Mouse (Mus musculus) kidney, embryonic 15.5 days (tissue): ENCODE data around the gene Dnaaf1. TPM values are rescaled to one million over a fixed set of nuclear protein-coding genes. Genes with fewer than 3 reads are reported as not detected.

Source experiments
- ATAC-seq: fragments of 200-750 bp; cut with Nextera tagmentation; replicated peaks from 2 replicates; pipeline ENCODE4 v1.8.0; 2017; ENCODE audit warnings: moderate TSS enrichment; ENCODE audit not compliant: low FRiP score
- H3K27ac ChIP-seq: fragments of 300-500 bp; sonication (generic); 2 replicates; pipeline ENCODE4 v1.5.1; 2015; ENCODE audit warnings: mild to moderate bottlenecking, inconsistent platforms
- H3K27me3 ChIP-seq: fragments of 300-500 bp; sonication (generic); 2 replicates; pipeline ENCODE4 v1.6.1; 2015; ENCODE audit warnings: inconsistent platforms
- H3K36me3 ChIP-seq: fragments of 300-500 bp; sonication (generic); 2 replicates; pipeline ENCODE4 v1.6.1; 2015; ENCODE audit warnings: inconsistent platforms
- H3K4me1 ChIP-seq: fragments of 300-500 bp; sonication (generic); 2 replicates; pipeline ENCODE4 v1.6.1; 2015; ENCODE audit warnings: inconsistent platforms
- H3K4me2 ChIP-seq: fragments of 300-500 bp; sonication (generic); 2 replicates; pipeline ENCODE4 v1.6.1; 2015; ENCODE audit warnings: moderate library complexity, mild to moderate bottlenecking, inconsistent platforms
- H3K4me3 ChIP-seq: fragments of 300-500 bp; sonication (generic); replicated peaks from 2 replicates; pipeline ENCODE4 v1.5.1; 2015; ENCODE audit warnings: mild to moderate bottlenecking, inconsistent platforms
- H3K9ac ChIP-seq: fragments of 300-500 bp; sonication (generic); 2 replicates; pipeline ENCODE4 v1.6.1; 2015; ENCODE audit warnings: mild to moderate bottlenecking, inconsistent platforms
- H3K9me3 ChIP-seq: fragments of 300-500 bp; sonication (generic); replicated peaks from 2 replicates; pipeline ENCODE4 v1.6.1; 2016; ENCODE audit warnings: inconsistent platforms
- WGBS: fragments of 180-500 bp; shearing (Covaris S2); methylation state at CpG from one replicate; pipeline ENCODE4 v1.1.7; 2015; ENCODE audit warnings: mixed read lengths; 5-methylcytosine and 5-hydroxymethylcytosine counted together
- polyA plus RNA-seq: library from polyadenylated mRNA; unstranded; fragments of >200 nt; fragmentation: Nextera tagmentation; extraction: Ambion mirVana; gene quantifications from 2 replicates; pipeline ENCODE4 v1.2.1, GENCODE M21; 2015

Gene Dnaaf1
- polyA plus RNA-seq, 1 experiment from 2014 or later: 0.23 TPM

GRCm38 (mm10) chr8:119641058-119641457 lies 66.0 kb downstream of the Dnaaf1 start:
- Histone ChIP-seq H3K4me3 (no peak overlapping the region), H3K36me3 (no peaks in the 10 kb centered on the region), H3K27ac (no peak overlapping the region), H3K27me3 (peaks cover 19% of the 10 kb centered on the region; the same call in 1 of the 2 replicates), H3K4me1 (peaks cover 12% of the 10 kb centered on the region), H3K9ac (no peak overlapping the region), H3K4me2 (no peak overlapping the region), H3K9me3 (no peaks in the 10 kb centered on the region)
- no peak for ATAC-seq
- 73% methylated on average over 5 of the region's 5 CpGs for WGBS

- peaks cover 12% of the 10 kb centered on the region; the same call in 1 of the 2 replicates for H3K4me1 ChIP-seq
- WGBS: 89% methylated on average over 1 of the region's 1 CpGs
- H3K9me3 ChIP-seq: no peaks in the 10 kb centered on the region
- H3K27ac ChIP-seq: no peak overlapping the region
- H3K4me2 ChIP-seq: no peak overlapping the region
- peaks cover 11% of the 10 kb centered on the region; the same call in 1 of the 2 replicates for H3K27me3 ChIP-seq
- H3K4me3 ChIP-seq: no peak overlapping the region
- no peak overlapping the region for H3K9ac ChIP-seq
- no peak for ATAC-seq
- H3K36me3 ChIP-seq: no peaks in the 10 kb centered on the region
These were observed 67.9 kb downstream of the Dnaaf1 start for GRCm38 (mm10) chr8:119642960-119643359.

GRCm38 (mm10) chr8:119644429-119644960 lies 69.5 kb downstream of the Dnaaf1 start:
- WGBS: 74% methylated on average over 17 of the region's 17 CpGs
- no peaks in the 10 kb centered on the region for H3K9me3 ChIP-seq
- ATAC-seq: no peak
- no peak overlapping the region for H3K9ac ChIP-seq
- H3K27me3 ChIP-seq: peaks cover 11% of the 10 kb centered on the region; the same call in 1 of the 2 replicates
- peaks cover 12% of the 10 kb centered on the region; the same call in 1 of the 2 replicates for H3K4me1 ChIP-seq
- no peak overlapping the region for H3K4me2 ChIP-seq
- H3K4me3 ChIP-seq: no peak overlapping the region
- no peak overlapping the region for H3K27ac ChIP-seq
- no peaks in the 10 kb centered on the region for H3K36me3 ChIP-seq

- Histone ChIP-seq H3K27me3 (peaks cover 11% of the 10 kb centered on the region; the same call in 1 of the 2 replicates), H3K9me3 (no peaks in the 10 kb centered on the region), H3K9ac (no peak overlapping the region), H3K27ac (no peak overlapping the region), H3K4me2 (no peak overlapping the region), H3K36me3 (no peaks in the 10 kb centered on the region), H3K4me1 (peaks cover 10% of the 10 kb centered on the region; the same call in 1 of the 2 replicates), H3K4me3 (no peak overlapping the region)
- WGBS: 54% methylated on average over 18 of the region's 18 CpGs
- no peak for ATAC-seq
These were observed 70.1 kb downstream of the Dnaaf1 start for GRCm38 (mm10) chr8:119644981-119645597.

- H3K4me1 ChIP-seq: peaks cover 15% of the 10 kb centered on the region; the same call in 1 of the 2 replicates
- no peak overlapping the region for H3K9ac ChIP-seq
- no peaks in the 10 kb centered on the region for H3K9me3 ChIP-seq
- ATAC-seq: no peak
- H3K27ac ChIP-seq: no peak overlapping the region
- no peak overlapping the region for H3K4me3 ChIP-seq
- peaks cover 11% of the 10 kb centered on the region; the same call in 1 of the 2 replicates for H3K27me3 ChIP-seq
- WGBS: 83% methylated on average over 3 of the region's 3 CpGs
- no peak overlapping the region for H3K4me2 ChIP-seq
- no peaks in the 10 kb centered on the region for H3K36me3 ChIP-seq
These were observed 71.2 kb downstream of the Dnaaf1 start for GRCm38 (mm10) chr8:119646197-119646596.

- WGBS: 83% methylated on average over 7 of the region's 7 CpGs
- H3K9ac ChIP-seq: no peak overlapping the region
- no peaks in the 10 kb centered on the region for H3K9me3 ChIP-seq
- H3K36me3 ChIP-seq: no peaks in the 10 kb centered on the region
- H3K4me3 ChIP-seq: no peak overlapping the region
- peaks cover 21% of the 10 kb centered on the region for H3K4me1 ChIP-seq
- no peak for ATAC-seq
- H3K27ac ChIP-seq: no peak overlapping the region
- H3K4me2 ChIP-seq: no peak overlapping the region
- H3K27me3 ChIP-seq: peaks cover 11% of the 10 kb centered on the region; the same call in 1 of the 2 replicates
These were observed 71.8 kb downstream of the Dnaaf1 start for GRCm38 (mm10) chr8:119646846-119647245.

Other genes with a start within 250 kb of the Dnaaf1 start
- gene Hsbp1, start 230.7 kb upstream of the Dnaaf1 start, polyA plus RNA-seq: 322 TPM in 2 replicates
- gene Mlycd, start 180.4 kb upstream of the Dnaaf1 start, polyA plus RNA-seq: 11.7 and 12.8 TPM in 2 replicates
- 2.0 and 3.5 TPM in 2 replicates for gene Osgin1, start 141.1 kb upstream of the Dnaaf1 start, polyA plus RNA-seq
- 2.3 and 3.3 TPM in 2 replicates for gene Necab2, start 128.5 kb upstream of the Dnaaf1 start, polyA plus RNA-seq
- 0.08 TPM in 1 of 2 replicates, not detected in the other for gene Slc38a8, start 73.5 kb upstream of the Dnaaf1 start, polyA plus RNA-seq
- gene Mbtps1, start 16.5 kb upstream of the Dnaaf1 start, polyA plus RNA-seq: 115 and 123 TPM in 2 replicates
- gene Hsdl1, start 52 bp upstream of the Dnaaf1 start, polyA plus RNA-seq: 31.3 and 32.5 TPM in 2 replicates
- 10.8 and 12.9 TPM in 2 replicates for gene Taf1c, start 30.0 kb downstream of the Dnaaf1 start, polyA plus RNA-seq
- not detected in 2 replicates for gene Adad2, start 37.5 kb downstream of the Dnaaf1 start, polyA plus RNA-seq
- 0.05 TPM in 1 of 2 replicates, not detected in the other for gene Kcng4, start 60.4 kb downstream of the Dnaaf1 start, polyA plus RNA-seq
- 2.3 and 3.0 TPM in 2 replicates for gene Wfdc1, start 91.1 kb downstream of the Dnaaf1 start, polyA plus RNA-seq
- 1.6 and 2.7 TPM in 2 replicates for gene Atp2c2, start 124.8 kb downstream of the Dnaaf1 start, polyA plus RNA-seq
- gene Tldc1, start 203.2 kb downstream of the Dnaaf1 start, polyA plus RNA-seq: 14.9 and 15.0 TPM in 2 replicates